Mouse (Mus musculus) gastrocnemius, adult 18-20 months (tissue): ENCODE measurements around the gene Fads1. TPM values are rescaled to one million over a fixed set of nuclear protein-coding genes. Genes with fewer than 3 reads are reported as not detected.
A peak's percentile ranks its signal among the peaks of the same experiment; 100 is the strongest.

Experiments
- DNase-seq: peaks from one replicate; pipeline ENCODE4 v3.0.0; 2021; ENCODE audit warnings: low spot score
- total RNA-seq, 2 experiments: library from RNA; stranded (reverse); gene quantifications; 2 replicates each; pipeline ENCODE4 v1.2.3; 2021

Gene Fads1
- total RNA-seq, 2 experiments from 2014 or later = 4.1 to 6.2 TPM

GRCm38 (mm10) chr19:10208851-10209250 is 26.2 kb downstream of the Fads1 start:
- no peak for DNase-seq

GRCm38 (mm10) chr19:10210885-10211284 is 28.2 kb downstream of the Fads1 start:
- DNase-seq = no peak

- no peak for DNase-seq
These were observed 31.2 kb downstream of the Fads1 start for GRCm38 (mm10) chr19:10213796-10214471.

GRCm38 (mm10) chr19:10216101-10216500 is 33.4 kb downstream of the Fads1 start:
- DNase-seq = no peak

- DNase-seq = peak; percentile 43
These were observed 36.4 kb downstream of the Fads1 start for GRCm38 (mm10) chr19:10219108-10219507.

GRCm38 (mm10) chr19:10219593-10219992 is 36.9 kb downstream of the Fads1 start:
- no peak for DNase-seq

GRCm38 (mm10) chr19:10221585-10221984 is 38.9 kb downstream of the Fads1 start:
- DNase-seq = no peak

- no peak for DNase-seq
These were observed 40.0 kb downstream of the Fads1 start for GRCm38 (mm10) chr19:10222656-10223055.

GRCm38 (mm10) chr19:10223561-10223960 is 40.9 kb downstream of the Fads1 start:
- no peak for DNase-seq

- no peak for DNase-seq
These were observed 42.2 kb downstream of the Fads1 start for GRCm38 (mm10) chr19:10224637-10225453.

GRCm38 (mm10) chr19:10225767-10226166 is 43.1 kb downstream of the Fads1 start:
- DNase-seq = no peak

GRCm38 (mm10) chr19:10231016-10231415 is 48.3 kb downstream of the Fads1 start:
- DNase-seq = no peak

GRCm38 (mm10) chr19:10231871-10232270 is 49.2 kb downstream of the Fads1 start:
- DNase-seq = no peak

GRCm38 (mm10) chr19:10232327-10233017 is 49.8 kb downstream of the Fads1 start:
- no peak for DNase-seq

- no peak for DNase-seq
These were observed 53.3 kb downstream of the Fads1 start for GRCm38 (mm10) chr19:10235784-10236565.

- DNase-seq = no peak
These were observed 55.8 kb downstream of the Fads1 start for GRCm38 (mm10) chr19:10238477-10238876.

- no peak for DNase-seq
These were observed 56.7 kb downstream of the Fads1 start for GRCm38 (mm10) chr19:10239419-10239818.

- no peak for DNase-seq
These were observed 57.4 kb downstream of the Fads1 start for GRCm38 (mm10) chr19:10239975-10240653.

- DNase-seq = peak; percentile 65
These were observed 58.1 kb downstream of the Fads1 start, which contains the start of gene Myrf for GRCm38 (mm10) chr19:10240654-10241305. Gene Myrf, minus strand, starts transcription at chr19:10240748.

- DNase-seq = no peak
These were observed 60.2 kb downstream of the Fads1 start for GRCm38 (mm10) chr19:10242916-10243315.
